Mouse (Mus musculus): ENCODE results near the gene Suds3. TPM values are rescaled to one million over a fixed set of nuclear protein-coding genes. Genes with fewer than 3 reads are reported as not detected.

The Suds3 gene
- polyA plus RNA-seq, 1 experiment from 2014 or later = 30.5 TPM

DNA sequence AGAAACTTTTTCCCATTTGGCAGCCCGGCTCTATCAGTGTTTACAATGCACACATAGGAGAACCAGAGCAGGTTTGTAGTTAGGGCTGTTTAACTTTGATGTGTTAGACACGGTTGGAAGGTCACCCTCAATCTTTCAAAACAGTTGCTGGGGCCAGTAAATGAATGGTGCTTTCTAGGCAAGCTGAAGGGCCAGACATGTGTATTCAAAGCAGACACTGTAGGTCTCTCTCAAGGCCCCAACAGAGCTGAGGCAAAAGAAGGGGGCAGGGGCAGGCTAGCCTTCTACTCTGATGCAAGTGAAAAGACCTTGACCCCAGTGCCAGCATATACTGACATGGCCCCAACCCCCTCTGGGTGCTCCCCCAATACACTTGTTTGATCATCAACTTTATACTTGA lies 5.7 kb upstream of the Suds3 start:
- TF ChIP-seq EP300 (IDR thresholded peaks at IDR 0.05; ENCODE audit: low read depth) (no peak), CTCF (IDR thresholded peaks at IDR 0.05; ENCODE audit: low read depth) (no peak)
- H3K4me3 ChIP-seq (ENCODE audit: low read depth, low read length) = peak overlapping the region; percentile 81
- H3K9ac ChIP-seq (replicated peaks) = peak overlapping the region; percentile 84
- peaks cover 9% of the 10 kb centered on the region; the same call in 1 of the 2 replicates for H3K36me3 ChIP-seq (replicated peaks; ENCODE audit: insufficient read depth, low read length)
- peak overlapping the region; percentile 86 for H3K27ac ChIP-seq (ENCODE audit: low read depth)
- 21% methylated on average over 2 of the region's 2 CpGs for WGBS (ENCODE audit: insufficient replicate concordance)
- ATAC-seq (peak; percentile 17), DNase-seq (no peak)
- H3K9me3 ChIP-seq (ENCODE audit: low read length) = no peaks in the 10 kb centered on the region
- H3K4me1 ChIP-seq (ENCODE audit: insufficient read depth) = peaks cover 32% of the 10 kb centered on the region
- H3K27me3 ChIP-seq (ENCODE audit: insufficient read depth, low read length) = no peaks in the 10 kb centered on the region
- peak overlapping the region; percentile 81 for H3K4me2 ChIP-seq (ENCODE audit: low read depth, low read length)

DNA sequence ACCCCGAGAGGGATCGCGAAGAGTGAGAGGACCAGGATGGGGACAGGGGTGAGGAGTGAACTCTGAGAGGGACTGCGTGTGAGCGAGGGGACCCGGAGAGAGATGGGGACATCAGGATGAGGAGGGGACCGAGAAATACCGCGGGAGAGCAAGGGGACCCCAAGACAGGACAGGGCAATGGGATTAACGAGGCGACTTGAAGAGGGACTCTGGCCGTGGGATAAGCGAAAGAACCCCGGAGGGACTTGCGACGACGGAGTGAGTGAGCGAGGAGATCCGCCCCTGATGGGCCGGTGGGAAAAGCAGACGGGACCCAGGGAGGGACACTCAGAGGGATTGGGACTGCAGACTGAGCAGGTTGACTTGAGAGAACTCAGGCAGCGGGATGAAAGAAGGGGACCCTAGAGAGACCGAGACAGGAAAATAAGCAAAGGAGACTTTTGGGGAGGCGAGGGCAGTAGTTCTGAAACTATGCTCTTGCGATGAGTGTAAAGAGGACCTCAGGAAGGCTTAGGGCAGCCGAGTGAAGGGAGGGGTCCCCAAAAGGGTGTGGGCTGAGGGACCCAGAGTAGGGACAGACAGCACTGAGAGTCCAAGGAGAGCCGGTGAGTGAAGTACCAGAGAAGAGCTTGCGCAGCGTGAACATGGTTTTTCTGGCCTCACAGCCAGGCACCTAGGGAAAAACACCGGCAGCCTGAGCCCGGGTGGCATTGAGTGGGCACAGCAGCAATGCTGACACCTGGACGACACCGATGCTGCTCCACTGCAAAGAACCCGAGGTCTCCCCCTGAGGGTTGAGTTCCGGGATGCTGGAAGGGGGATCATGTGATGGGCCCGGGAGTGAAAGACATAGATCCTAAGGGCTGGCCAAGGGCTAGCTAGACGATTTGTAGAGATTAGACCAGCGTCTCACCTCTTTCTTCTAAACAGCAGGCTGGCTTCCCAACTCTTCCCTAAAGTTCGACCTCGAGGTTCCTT lies 4.9 kb upstream of the Suds3 start:
- ATAC-seq = no peak

DNA sequence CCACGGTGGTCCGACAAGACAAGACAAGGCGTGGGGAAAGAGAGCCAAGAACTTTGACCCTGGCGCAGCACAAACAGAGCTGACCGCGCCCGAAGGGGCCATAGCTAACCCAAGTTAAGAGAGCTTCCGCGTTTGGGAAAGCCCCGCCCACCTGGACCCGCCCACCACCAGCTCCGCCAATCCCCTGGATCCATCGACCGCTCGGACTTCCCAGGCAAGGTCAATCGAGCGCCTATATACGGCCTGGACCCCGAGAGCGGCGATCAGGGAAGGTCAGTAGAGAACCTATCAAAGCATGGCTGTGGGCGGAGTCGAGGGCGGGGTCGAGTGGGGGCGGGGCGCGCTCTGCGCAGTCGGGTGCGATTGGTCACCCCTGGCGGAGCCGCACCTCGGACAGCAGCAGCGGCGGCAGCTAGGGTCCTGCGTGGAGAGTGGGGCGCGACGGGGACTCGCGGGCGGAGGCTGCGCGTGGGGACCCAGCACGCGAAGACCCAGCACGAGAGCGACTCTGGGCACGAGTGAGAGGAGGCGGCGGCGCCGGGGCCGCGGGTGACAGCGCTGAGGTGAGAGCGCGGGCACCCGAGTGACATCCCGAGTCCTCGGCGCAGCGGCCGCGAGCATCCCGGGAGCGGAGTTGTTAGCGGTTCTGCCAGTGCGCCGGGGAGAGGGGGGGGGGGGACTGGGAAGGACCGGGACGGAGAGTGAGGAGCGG lies 4.0 kb upstream of the Suds3 start, which contains the start of gene Taok3:
Taok3 (plus strand) TSS at position 353 of the 712 bp plus-strand sequence.
- ATAC-seq = peak; percentile 80
- TF ChIP-seq CTCF (IDR thresholded peaks at IDR 0.05; ENCODE audit: low read depth) (peak; percentile 16; the same call in 1 of the 2 replicates), EP300 (IDR thresholded peaks at IDR 0.05; ENCODE audit: low read depth) (peak; percentile 72; the same call in 1 of the 2 replicates)
- Histone ChIP-seq H3K9me3 (ENCODE audit: low read length) (no peaks in the 10 kb centered on the region), H3K36me3 (replicated peaks; ENCODE audit: insufficient read depth, low read length) (peaks cover 6% of the 10 kb centered on the region; the same call in 1 of the 2 replicates), H3K27ac (ENCODE audit: low read depth) (peak within 1 kb of the TSS; percentile 97), H3K9ac (replicated peaks) (peak within 1 kb of the TSS; percentile 84), H3K4me3 (ENCODE audit: low read depth, low read length) (peak within 1 kb of the TSS; percentile 81), H3K4me2 (ENCODE audit: low read depth, low read length) (peak within 1 kb of the TSS; percentile 88), H3K27me3 (ENCODE audit: insufficient read depth, low read length) (no peaks in the 10 kb centered on the region), H3K4me1 (ENCODE audit: insufficient read depth) (peaks cover 32% of the 10 kb centered on the region)
- WGBS (ENCODE audit: insufficient replicate concordance) = under 1% methylated on average over 56 of the region's 74 CpGs
- peak; percentile 100 for DNase-seq

More for the DNA sequence above, 4.9 kb upstream of the Suds3 start:
- Histone ChIP-seq H3K4me1 (ENCODE audit: insufficient read depth) (peaks cover 36% of the 10 kb centered on the region), H3K36me3 (replicated peaks; ENCODE audit: insufficient read depth, low read length) (peaks cover 9% of the 10 kb centered on the region; the same call in 1 of the 2 replicates), H3K9ac (replicated peaks) (peak overlapping the region; percentile 84), H3K27ac (ENCODE audit: low read depth) (peak overlapping the region; percentile 86), H3K4me2 (ENCODE audit: low read depth, low read length) (peak overlapping the region; percentile 81), H3K4me3 (ENCODE audit: low read depth, low read length) (peak overlapping the region; percentile 81), H3K9me3 (ENCODE audit: low read length) (no peaks in the 10 kb centered on the region), H3K27me3 (ENCODE audit: insufficient read depth, low read length) (no peaks in the 10 kb centered on the region)
- 2% methylated on average over 40 of the region's 40 CpGs for WGBS (ENCODE audit: insufficient replicate concordance)
- TF ChIP-seq CTCF (IDR thresholded peaks at IDR 0.05; ENCODE audit: low read depth) = no peak
- no peak for TF ChIP-seq EP300 (IDR thresholded peaks at IDR 0.05; ENCODE audit: low read depth)
- DNase-seq = peak; percentile 46

DNA sequence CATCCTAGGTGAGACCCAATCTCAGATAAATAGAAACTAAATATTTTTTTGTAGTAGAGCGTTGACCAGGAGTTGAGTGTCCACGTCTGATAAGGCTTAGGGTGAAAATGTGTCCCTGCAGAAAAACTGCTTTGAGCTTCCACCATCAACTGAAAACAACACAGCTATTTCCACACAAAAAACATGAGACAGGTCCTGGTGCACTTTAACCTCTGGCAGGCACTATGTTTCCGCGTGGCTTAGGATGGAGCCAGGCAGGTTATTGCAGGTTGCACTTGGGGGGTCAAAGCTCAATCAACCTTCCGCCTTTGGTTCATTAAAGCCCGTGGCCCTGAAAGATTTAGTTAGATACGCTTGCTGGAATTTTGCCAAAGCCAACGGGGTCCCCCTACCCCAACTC lies 2.9 kb upstream of the Suds3 start:
- H3K27me3 ChIP-seq (ENCODE audit: insufficient read depth, low read length) = no peaks in the 10 kb centered on the region
- no peaks in the 10 kb centered on the region for H3K9me3 ChIP-seq (ENCODE audit: low read length)
- DNase-seq (peak; percentile 65), ATAC-seq (no peak)
- H3K4me3 ChIP-seq (ENCODE audit: low read depth, low read length) = peak overlapping the region; percentile 81
- H3K36me3 ChIP-seq (replicated peaks; ENCODE audit: insufficient read depth, low read length) = no peaks in the 10 kb centered on the region
- TF ChIP-seq EP300 (IDR thresholded peaks at IDR 0.05; ENCODE audit: low read depth) (peak; percentile 48; the same call in 1 of the 2 replicates), CTCF (IDR thresholded peaks at IDR 0.05; ENCODE audit: low read depth) (no peak)
- H3K27ac ChIP-seq (ENCODE audit: low read depth) = peak overlapping the region; percentile 97
- peak overlapping the region; percentile 88 for H3K4me2 ChIP-seq (ENCODE audit: low read depth, low read length)
- peak overlapping the region; percentile 77; the same call in 1 of the 2 replicates for H3K9ac ChIP-seq (replicated peaks)
- WGBS (ENCODE audit: insufficient replicate concordance) = 27% methylated on average over 8 of the region's 8 CpGs
- peaks cover 36% of the 10 kb centered on the region for H3K4me1 ChIP-seq (ENCODE audit: insufficient read depth)

DNA sequence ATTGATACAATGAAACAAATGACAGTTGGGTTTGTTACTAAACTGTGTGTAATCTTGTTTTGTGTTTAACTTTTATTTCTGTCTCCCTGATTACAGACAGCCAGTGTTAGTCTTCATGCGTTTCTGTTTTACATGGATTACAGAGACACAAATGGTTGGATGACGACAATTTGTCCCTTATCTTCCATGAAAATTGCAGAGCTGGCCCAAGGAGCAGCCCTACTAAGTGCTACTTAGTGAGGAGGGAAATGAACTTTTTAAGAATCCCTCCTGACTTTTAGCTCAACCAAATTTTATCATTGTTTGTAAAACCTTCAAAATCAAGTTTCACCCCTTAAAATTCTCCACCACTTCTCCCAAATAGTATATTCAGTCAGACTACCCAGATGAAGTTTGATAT lies 2.3 kb upstream of the Suds3 start:
- peak overlapping the region; percentile 88; the same call in 1 of the 2 replicates for H3K4me2 ChIP-seq (ENCODE audit: low read depth, low read length)
- peaks cover 2% of the 10 kb centered on the region; the same call in 1 of the 2 replicates for H3K36me3 ChIP-seq (replicated peaks; ENCODE audit: insufficient read depth, low read length)
- H3K9ac ChIP-seq (replicated peaks) = no peak overlapping the region
- no peak for DNase-seq
- H3K27ac ChIP-seq (ENCODE audit: low read depth) = peak overlapping the region; percentile 97
- H3K4me1 ChIP-seq (ENCODE audit: insufficient read depth) = peaks cover 33% of the 10 kb centered on the region
- H3K9me3 ChIP-seq (ENCODE audit: low read length) = no peaks in the 10 kb centered on the region
- 46% methylated on average over 2 of the region's 2 CpGs for WGBS (ENCODE audit: insufficient replicate concordance)
- H3K4me3 ChIP-seq (ENCODE audit: low read depth, low read length) = no peak overlapping the region
- ATAC-seq = no peak
- TF ChIP-seq EP300 (IDR thresholded peaks at IDR 0.05; ENCODE audit: low read depth) (no peak), CTCF (IDR thresholded peaks at IDR 0.05; ENCODE audit: low read depth) (no peak)
- no peaks in the 10 kb centered on the region for H3K27me3 ChIP-seq (ENCODE audit: insufficient read depth, low read length)
